Mouse (Mus musculus) CH12.LX (cell line): ENCODE results near the gene Lat2. TPM values are rescaled to one million over a fixed set of nuclear protein-coding genes. Genes with fewer than 3 reads are reported as not detected.

ENCODE experiments used
- DNase-seq: peaks from one replicate; pipeline ENCODE4 v3.0.0-alpha.2; 2013; ENCODE audit errors: extremely low read depth
- H3K27ac ChIP-seq: 2 replicates; pipeline ENCODE4 v1.5.1; 2012; ENCODE audit warnings: low read depth, mild to moderate bottlenecking, control low read depth, moderate library complexity; ENCODE audit not compliant: insufficient read depth
- H3K27me3 ChIP-seq: replicated peaks from 2 replicates; pipeline ENCODE3; 2012; ENCODE audit warnings: inconsistent platforms
- H3K36me3 ChIP-seq, 2 experiments: replicated peaks in 1 of 2; 2 replicates each; pipeline versions ENCODE3 to v1.6.1; 2012; ENCODE audit warnings: inconsistent platforms in 1 of 2, low read length in 1 of 2, mild to moderate bottlenecking in 1 of 2, mixed read lengths in 1 of 2, moderate library complexity in 1 of 2; ENCODE audit not compliant: control insufficient read depth in 1 of 2, insufficient read depth in 1 of 2
- H3K4me1 ChIP-seq, 2 experiments: 2 replicates each; pipeline ENCODE4 v1.6.1; 2012; ENCODE audit warnings: inconsistent platforms in 1 of 2, moderate library complexity in 1 of 2; ENCODE audit not compliant: insufficient read depth in 2 of 2, control insufficient read depth in 1 of 2
- H3K4me2 ChIP-seq: 2 replicates; pipeline ENCODE4 v1.6.1; 2012; ENCODE audit warnings: low read depth, mild to moderate bottlenecking, control low read depth; ENCODE audit not compliant: poor library complexity, insufficient read depth, severe bottlenecking
- H3K4me3 ChIP-seq, 3 experiments: fragments of 150-350 bp in 1 of 3; sonication (generic) in 1 of 3; replicated peaks in 1 of 3; 2 replicates each; pipeline versions ENCODE3 to v1.5.1; 2011 to 2012; ENCODE audit warnings: low read depth in 2 of 3, low read length in 2 of 3, mild to moderate bottlenecking in 2 of 3, moderate library complexity in 2 of 3, control low read depth in 1 of 3, improper control_type of control experiment in 1 of 3, inconsistent platforms in 1 of 3, mixed read lengths in 1 of 3; ENCODE audit not compliant: poor library complexity in 1 of 3
- H3K79me2 ChIP-seq: replicated peaks from 2 replicates; pipeline ENCODE4 v1.6.1; 2012; ENCODE audit warnings: mild to moderate bottlenecking, moderate library complexity; ENCODE audit not compliant: control insufficient read depth, poor library complexity, insufficient read depth, severe bottlenecking; ENCODE audit errors: extremely low read depth
- H3K9ac ChIP-seq: 2 replicates; pipeline ENCODE4 v1.6.1; 2012; ENCODE audit warnings: low read depth, mild to moderate bottlenecking, control low read depth, moderate library complexity; ENCODE audit not compliant: insufficient read depth
- H3K9me3 ChIP-seq: replicated peaks from 2 replicates; pipeline ENCODE3; 2012; ENCODE audit warnings: low read length, inconsistent platforms, mixed read lengths
- BHLHE40 ChIP-seq: IDR thresholded peaks from 2 replicates; pipeline ENCODE4 v1.6.1; 2011; ENCODE audit warnings: mild to moderate bottlenecking, low read depth, low read length, improper control_type of control experiment
- CHD2 ChIP-seq: IDR thresholded peaks from 2 replicates; pipeline ENCODE4 v1.6.1; 2011; ENCODE audit warnings: low read length, improper control_type of control experiment
- CTCF ChIP-seq, 2 experiments: IDR thresholded peaks in 1 of 2; conservative IDR thresholded peaks in 1 of 2; 2 replicates each; pipeline ENCODE4 v1.5.1; 2011 to 2012; ENCODE audit warnings: low read depth in 2 of 2, low read length in 2 of 2, improper control_type of control experiment in 1 of 2, inconsistent platforms in 1 of 2, mild to moderate bottlenecking in 1 of 2, moderate library complexity in 1 of 2
- HCFC1 ChIP-seq: IDR thresholded peaks from 2 replicates; pipeline ENCODE4 v1.6.1; 2012; ENCODE audit warnings: low read depth, mild to moderate bottlenecking, inconsistent platforms, low read length, improper control_type of control experiment
- IRF4 ChIP-seq: IDR thresholded peaks from 2 replicates; pipeline ENCODE4 v1.6.1; 2014; ENCODE audit warnings: low read depth, mild to moderate bottlenecking, inconsistent platforms, low read length, improper control_type of control experiment
- JUND ChIP-seq: conservative IDR thresholded peaks from 2 replicates; pipeline ENCODE4 v1.6.1; 2011; ENCODE audit warnings: low read depth, low read length, improper control_type of control experiment
- KAT2A ChIP-seq: IDR thresholded peaks from 2 replicates; pipeline ENCODE4 v1.6.1; 2012; ENCODE audit warnings: low read length, improper control_type of control experiment, inconsistent platforms; ENCODE audit not compliant: insufficient replicate concordance
- MAFK ChIP-seq: IDR thresholded peaks from 2 replicates; pipeline ENCODE4 v1.6.1; 2011; ENCODE audit warnings: low read length, improper control_type of control experiment; ENCODE audit not compliant: insufficient replicate concordance
- MAX ChIP-seq: IDR thresholded peaks from 2 replicates; pipeline ENCODE4 v1.6.1; 2011; ENCODE audit warnings: low read length, improper control_type of control experiment
- MAZ ChIP-seq: IDR thresholded peaks from 2 replicates; pipeline ENCODE4 v1.6.1; 2012; ENCODE audit warnings: low read depth, mild to moderate bottlenecking, inconsistent platforms, low read length, improper control_type of control experiment, moderate library complexity
- MEF2A ChIP-seq: IDR thresholded peaks from 2 replicates; pipeline ENCODE4 v1.6.1; 2014; ENCODE audit warnings: low read depth, mild to moderate bottlenecking, inconsistent platforms, low read length, improper control_type of control experiment, borderline replicate concordance
- MXI1 ChIP-seq: IDR thresholded peaks from 2 replicates; pipeline ENCODE4 v1.6.1; 2011; ENCODE audit warnings: mild to moderate bottlenecking, low read depth, low read length, improper control_type of control experiment
- MYC ChIP-seq: IDR thresholded peaks from 2 replicates; pipeline ENCODE4 v1.6.1; 2011; ENCODE audit warnings: low read depth, mild to moderate bottlenecking, improper control_type of control experiment, low read length
- NRF1 ChIP-seq: IDR thresholded peaks from 2 replicates; pipeline ENCODE4 v1.6.1; 2014; ENCODE audit warnings: low read depth, mild to moderate bottlenecking, inconsistent platforms, low read length, improper control_type of control experiment, moderate library complexity
- POLR2A ChIP-seq: IDR thresholded peaks from 2 replicates; pipeline ENCODE4 v1.6.1; 2011; ENCODE audit warnings: low read depth, mild to moderate bottlenecking, improper control_type of control experiment, low read length
- POLR2AphosphoS2 ChIP-seq: IDR thresholded peaks from 2 replicates; pipeline ENCODE4 v1.6.1; 2011; ENCODE audit warnings: low read depth, low read length, improper control_type of control experiment
- RAD21 ChIP-seq: IDR thresholded peaks from 2 replicates; pipeline ENCODE4 v1.6.1; 2011; ENCODE audit warnings: low read depth, mild to moderate bottlenecking, low read length, improper control_type of control experiment, moderate library complexity
- RCOR1 ChIP-seq: conservative IDR thresholded peaks from 2 replicates; pipeline ENCODE4 v1.6.1; 2012; ENCODE audit warnings: low read depth, mild to moderate bottlenecking, inconsistent platforms, low read length, improper control_type of control experiment
- SMC3 ChIP-seq: IDR thresholded peaks from 2 replicates; pipeline ENCODE4 v1.6.1; 2011; ENCODE audit warnings: low read depth, low read length, improper control_type of control experiment
- TBP ChIP-seq: conservative IDR thresholded peaks from 2 replicates; pipeline ENCODE4 v1.6.1; 2011; ENCODE audit warnings: low read depth, low read length, improper control_type of control experiment
- TCF12 ChIP-seq: IDR thresholded peaks from 2 replicates; pipeline ENCODE4 v1.6.1; 2014; ENCODE audit warnings: low read depth, mild to moderate bottlenecking, inconsistent platforms, low read length, improper control_type of control experiment
- UBTF ChIP-seq: IDR thresholded peaks from 2 replicates; pipeline ENCODE4 v1.6.1; 2012; ENCODE audit warnings: low read depth, mild to moderate bottlenecking, inconsistent platforms, low read length, improper control_type of control experiment, moderate library complexity
- USF1 ChIP-seq: IDR thresholded peaks from 2 replicates; pipeline ENCODE4 v1.6.1; 2014; ENCODE audit warnings: low read depth, mild to moderate bottlenecking, inconsistent platforms, low read length, improper control_type of control experiment
- ZKSCAN1 ChIP-seq: IDR thresholded peaks from 2 replicates; pipeline ENCODE4 v1.6.1; 2012; ENCODE audit warnings: low read depth, inconsistent platforms, low read length, improper control_type of control experiment, borderline replicate concordance
- ZMIZ1 ChIP-seq: IDR thresholded peaks from 2 replicates; pipeline ENCODE4 v1.6.1; 2012; ENCODE audit warnings: low read depth, mild to moderate bottlenecking, inconsistent platforms, low read length, improper control_type of control experiment
- ZNF384 ChIP-seq: IDR thresholded peaks from 2 replicates; pipeline ENCODE4 v1.6.1; 2012; ENCODE audit warnings: low read depth, low read length, improper control_type of control experiment, inconsistent platforms
- dilution Hi-C: fragments of 300-500 bp; cut with MboI; formaldehyde crosslinking; loops from 2 replicates; pipeline ENCODE4 v1.14.3; 2020; ENCODE audit warnings: low sequenced_read_pairs; ENCODE audit not compliant: extremely low pct_unique_long_range_greater_than_20kb, extremely low pct_ligation_motif_present
- in situ Hi-C: fragments of 300-500 bp; cut with MboI; formaldehyde crosslinking; loops from 3 replicates; pipeline ENCODE4 v1.14.3; 2019; ENCODE audit warnings: low sequenced_read_pairs, low pct_ligation_motif_present, low pct_unique_long_range_greater_than_20kb, mixed read lengths
- polyA plus RNA-seq: library from polyadenylated mRNA; unstranded; fragments of >175 nt; gene quantifications from 2 replicates; pipeline ENCODE4 v1.2.1, GENCODE M21; 2012; ENCODE audit warnings: low read depth; ENCODE audit not compliant: insufficient read length
- total RNA-seq, 2 experiments: library from RNA; depleted of rRNA; stranded (reverse); fragments of 300-350 nt in 1 of 2; fragments of >200 nt in 1 of 2; gene quantifications; 2 replicates each; pipeline ENCODE4 v1.2.3; 2012 to 2014

Lat2 gene
- total and polyA plus RNA-seq, 3 experiments: 89.7 to 121 (median 108) TPM

- TF ChIP-seq RAD21 (peak; percentile 7), CTCF (conservative IDR thresholded peaks at IDR 0.05 in 1 of 2, IDR thresholded peaks at IDR 0.05 in 1 of 2; ENCODE audit: low read depth in 2 of 2, low read length in 2 of 2) (peak in 1 of 2 experiments; percentile 25; a peak in 2 of 4 replicates), NRF1 (no peak), SMC3 (0 out of 2 replicates have a peak, but pooled peaks have one; percentile 8)
- H3K4me1 ChIP-seq: peaks cover 2 to 3% of the 10 kb centered on the region in 2 experiments; a peak in 2 of 4 replicates
- H3K4me3 ChIP-seq: no peak overlapping the region
- no peak overlapping the region for H3K27ac ChIP-seq
- no peak for DNase-seq
- in situ Hi-C loops (no loop called here), dilution Hi-C loops (no loop called here)
- H3K9me3 ChIP-seq: peaks cover 6% of the 10 kb centered on the region
- H3K27me3 ChIP-seq: peaks cover 1% of the 10 kb centered on the region
- H3K9ac ChIP-seq: no peak overlapping the region
- no peak overlapping the region for H3K4me2 ChIP-seq
- no peaks in the 10 kb centered on the region for H3K36me3 ChIP-seq
- no peaks in the 10 kb centered on the region for H3K79me2 ChIP-seq
These were observed 29.3 kb upstream of the Lat2 start for GRCm38 (mm10) chr5:134644121-134644520.

GRCm38 (mm10) chr5:134640371-134640770, 25.5 kb upstream of the Lat2 start:
- no peak overlapping the region for H3K4me2 ChIP-seq
- no peak overlapping the region for H3K27ac ChIP-seq
- H3K36me3 ChIP-seq: peaks cover 5 to 16% of the 10 kb centered on the region in 2 experiments
- no peaks in the 10 kb centered on the region for H3K9me3 ChIP-seq
- no peak overlapping the region for H3K4me3 ChIP-seq
- peaks cover 36% of the 10 kb centered on the region for H3K79me2 ChIP-seq
- dilution Hi-C loops (no loop called here), in situ Hi-C loops (no loop called here)
- H3K9ac ChIP-seq: no peak overlapping the region
- DNase-seq: no peak
- H3K4me1 ChIP-seq: peaks cover 2 to 19% of the 10 kb centered on the region in 2 experiments; a peak in 2 of 4 replicates
- peaks cover 1% of the 10 kb centered on the region for H3K27me3 ChIP-seq
- no peak for TF ChIP-seq BHLHE40
- TF ChIP-seq ZNF384: peak; percentile 59
- TF ChIP-seq, all 38 proteins: peak for 1

- peaks cover 2 to 20% of the 10 kb centered on the region in 2 experiments; a peak in 3 of 4 replicates for H3K4me1 ChIP-seq
- H3K79me2 ChIP-seq: peaks cover 47% of the 10 kb centered on the region
- no peaks in the 10 kb centered on the region for H3K9me3 ChIP-seq
- H3K36me3 ChIP-seq: peaks cover 12 to 25% of the 10 kb centered on the region in 2 experiments
- H3K27me3 ChIP-seq: no peaks in the 10 kb centered on the region
- DNase-seq: peak; percentile 91
- peak within 1 kb of the TSS; percentile 95 for H3K9ac ChIP-seq
- peak within 1 kb of the TSS; percentile 90 to 97 (median 94) for H3K4me3 ChIP-seq
- dilution Hi-C loops: no loop called here
- in situ Hi-C loops: no loop called here
- peak within 1 kb of the TSS; percentile 72 for H3K27ac ChIP-seq
- H3K4me2 ChIP-seq: peak within 1 kb of the TSS; percentile 98
- TF ChIP-seq MYC (peak; percentile 69; the same call in 1 of the 2 replicates), NRF1 (peak; percentile 96), TCF12 (peak; percentile 85), CHD2 (no peak), USF1 (peak; percentile 82), HCFC1 (peak; percentile 73), ZMIZ1 (peak; percentile 60; the same call in 1 of the 2 replicates), MAFK (no peak), JUND (no peak), POLR2AphosphoS2 (no peak), RAD21 (no peak), IRF4 (no peak), RCOR1 (no peak), MEF2A (no peak), MAX (peak; percentile 63; the same call in 1 of the 2 replicates), MAZ (peak; percentile 83), ZKSCAN1 (no peak), MXI1 (peak; percentile 87), POLR2A (peak; percentile 94), UBTF (no peak), TBP (peak; percentile 85), KAT2A (0 out of 2 replicates have a peak, but pooled peaks have one; percentile 35), BHLHE40 (peak; percentile 46; the same call in 1 of the 2 replicates)
These were observed 24.5 kb upstream of the Lat2 start, which contains the start of gene Eif4h for GRCm38 (mm10) chr5:134639269-134639682. Gene Eif4h (minus strand): TSS chr5:134639490.
